Mouse (Mus musculus) hindbrain, embryonic 12.5 days (tissue): Measurements from ENCODE around the gene Ppm1e. TPM values are rescaled to one million over a fixed set of nuclear protein-coding genes. Genes with fewer than 3 reads are reported as not detected.

Experiments used
- polyA plus RNA-seq: library from polyadenylated mRNA; unstranded; fragments of >200 nt; fragmentation: Nextera tagmentation; extraction: Ambion mirVana; gene quantifications from 2 replicates; pipeline ENCODE4 v1.2.1, GENCODE M21; 2016

Gene Ppm1e
- polyA plus RNA-seq, 1 experiment from 2014 or later = 21.3 TPM

Other genes starting within 250 kb of the Ppm1e start
- gene Ska2, start 249.8 kb downstream of the Ppm1e start, polyA plus RNA-seq = 80.6 and 81.7 TPM in 2 replicates
- 81.8 and 89.9 TPM in 2 replicates for gene Trim37, start 231.9 kb downstream of the Ppm1e start, polyA plus RNA-seq
- gene Rad51c, start 45.9 kb upstream of the Ppm1e start, polyA plus RNA-seq = 8.6 and 10.1 TPM in 2 replicates
- 0.10 and 0.38 TPM in 2 replicates for gene Tex14, start 46.0 kb upstream of the Ppm1e start, polyA plus RNA-seq
- gene Gm11492, start 207.6 kb upstream of the Ppm1e start, polyA plus RNA-seq = not detected in 2 replicates
- gene Sept4, start 209.9 kb upstream of the Ppm1e start, polyA plus RNA-seq = 13.1 and 14.1 TPM in 2 replicates
- 81.2 and 86.8 TPM in 2 replicates for gene Mtmr4, start 233.1 kb upstream of the Ppm1e start, polyA plus RNA-seq